In the genomic region with DNA sequence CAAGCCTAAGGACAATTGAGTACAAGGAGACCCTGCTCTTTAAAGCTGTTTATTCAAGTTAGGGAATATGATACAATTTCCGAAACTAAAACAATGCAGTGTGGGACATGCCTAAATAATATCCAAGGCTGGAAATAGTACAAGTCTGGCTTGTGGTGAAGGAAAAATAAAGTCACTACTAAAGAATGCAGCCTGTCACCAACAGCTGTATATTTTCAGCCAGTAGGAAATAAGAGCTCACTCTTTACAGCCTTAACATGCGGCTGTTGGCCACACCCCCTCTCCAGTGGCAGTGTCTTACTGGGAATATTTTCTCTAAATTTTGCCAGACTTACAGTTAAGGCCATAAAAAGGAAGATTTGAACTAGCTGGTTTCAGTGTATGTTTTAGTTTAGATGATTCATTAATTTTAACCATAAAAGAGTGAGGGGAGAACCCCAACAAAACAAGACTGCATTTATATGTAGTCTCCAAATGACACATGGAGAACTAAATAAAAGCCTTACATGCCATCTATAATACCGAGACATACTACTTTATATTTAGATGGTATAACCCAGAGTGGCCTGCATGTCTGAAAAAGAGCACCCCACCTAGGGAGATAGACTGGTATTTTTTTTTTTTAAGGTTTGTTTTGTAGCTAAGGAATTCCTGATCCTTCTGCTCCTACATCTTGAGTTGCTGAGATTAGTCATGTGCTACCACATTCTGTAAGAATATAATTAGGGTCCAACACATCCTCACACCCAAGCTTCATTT, we compare ENCODE assay signal across 9 mouse cellular contexts. TPM values are rescaled to one million over a fixed set of nuclear protein-coding genes. Genes with fewer than 3 reads are reported as not detected.
DNase-seq lines count a peak whose midpoint lies in the region; ATAC-seq and TF ChIP-seq lines count a peak whose summit lies in the region.
"Had no signal": no experiment of that assay in that cellular context is flagged by ENCODE, and none has a peak within 500 bp of the region (broad histone marks: within the 10 kb centered on the region; RNA-seq: fewer than 3 reads in every experiment).

No protein-coding gene starts in this region.

- H3K4me2 ChIP-seq in liver, postnatal 0 days (ENCODE audit: low read depth, low read length), result no peak overlapping the region
- peak overlapping the region; percentile 33 for H3K4me2 ChIP-seq in heart, postnatal 0 days (ENCODE audit: low read depth, low read length)
- H3K4me2 ChIP-seq in stomach, embryonic 16.5 days (ENCODE audit: low read depth, low read length), result peak overlapping the region; percentile 14
- H3K4me2 ChIP-seq in midbrain, embryonic 16.5 days (ENCODE audit: low read length), result no peak overlapping the region

- no peak overlapping the region for H3K27ac ChIP-seq in liver, postnatal 0 days (ENCODE audit: low read depth)
- H3K27ac ChIP-seq in heart, postnatal 0 days (ENCODE audit: low read depth), result peak overlapping the region; percentile 84
- peak overlapping the region; percentile 93 for H3K27ac ChIP-seq in stomach, embryonic 16.5 days (ENCODE audit: low read length)
- no peak overlapping the region for H3K27ac ChIP-seq in midbrain, embryonic 16.5 days (ENCODE audit: low read length)

- no peak overlapping the region for H3K9ac ChIP-seq in liver, postnatal 0 days (replicated peaks)
- no peak overlapping the region for H3K9ac ChIP-seq in heart, postnatal 0 days (replicated peaks; ENCODE audit: low read depth, low read length)
- H3K9ac ChIP-seq in stomach, embryonic 16.5 days (ENCODE audit: low read length), result peak overlapping the region; percentile 43; the same call in 1 of the 2 replicates
- no peak overlapping the region for H3K9ac ChIP-seq in midbrain, embryonic 16.5 days (ENCODE audit: low read depth, low read length)

- TF ChIP-seq CTCF in liver, postnatal 0 days (IDR thresholded peaks at IDR 0.05; ENCODE audit: low read depth), result no peak
- TF ChIP-seq CTCF in heart, postnatal 0 days (IDR thresholded peaks at IDR 0.05; ENCODE audit: low read depth), result no peak

- intact Hi-C loops in left cerebral cortex, postnatal 25 days (cut with DNase I), result no loop called here

- 0 out of 2 replicates have a peak, but pooled peaks cover 6% of the 10 kb centered on the region for H3K4me1 ChIP-seq in liver, postnatal 0 days (ENCODE audit: insufficient read depth)
- H3K4me1 ChIP-seq in heart, postnatal 0 days (ENCODE audit: control insufficient read depth, insufficient read depth), result peaks cover 9% of the 10 kb centered on the region; the same call in 1 of the 2 replicates
- H3K4me1 ChIP-seq in stomach, embryonic 16.5 days (ENCODE audit: control insufficient read depth, insufficient read depth, low read length), result peaks cover 3% of the 10 kb centered on the region
- no peaks in the 10 kb centered on the region for H3K4me1 ChIP-seq in midbrain, embryonic 16.5 days (ENCODE audit: control insufficient read depth, insufficient read depth, low read length)

- peaks cover 5% of the 10 kb centered on the region for H3K36me3 ChIP-seq in liver, postnatal 0 days (replicated peaks; ENCODE audit: insufficient read depth, low read length)
- H3K36me3 ChIP-seq in heart, postnatal 0 days (replicated peaks; ENCODE audit: control insufficient read depth, insufficient read depth, low read length), result peaks cover 2% of the 10 kb centered on the region; the same call in 1 of the 2 replicates
- no peaks in the 10 kb centered on the region for H3K36me3 ChIP-seq in stomach, embryonic 16.5 days (ENCODE audit: control insufficient read depth, insufficient read depth, low read length)
- no peaks in the 10 kb centered on the region for H3K36me3 ChIP-seq in midbrain, embryonic 16.5 days (ENCODE audit: control insufficient read depth, insufficient read depth, low read length)

- H3K9me3 ChIP-seq in liver, postnatal 0 days (ENCODE audit: low read length), result no peaks in the 10 kb centered on the region
- H3K9me3 ChIP-seq in heart, postnatal 0 days (replicated peaks; ENCODE audit: control insufficient read depth, low read length), result no peaks in the 10 kb centered on the region
- no peaks in the 10 kb centered on the region for H3K9me3 ChIP-seq in stomach, embryonic 16.5 days (replicated peaks; ENCODE audit: control insufficient read depth, low read length)
- H3K9me3 ChIP-seq in midbrain, embryonic 16.5 days (replicated peaks; ENCODE audit: control insufficient read depth, low read length, poor library complexity, severe bottlenecking), result no peaks in the 10 kb centered on the region

- WGBS in liver, postnatal 0 days (ENCODE audit: insufficient replicate concordance), result 77% methylated on average over 3 of the region's 3 CpGs
- WGBS in heart, postnatal 0 days, result 13% methylated on average over 3 of the region's 3 CpGs
- WGBS in stomach, embryonic 16.5 days, result 31% methylated on average over 3 of the region's 3 CpGs
- 74% methylated on average over 3 of the region's 3 CpGs for WGBS in midbrain, embryonic 16.5 days

- ATAC-seq in liver, postnatal 0 days, result no peak
- ATAC-seq in heart, postnatal 0 days (ENCODE audit: insufficient read depth, low read depth), result peak; percentile 93
- peak; percentile 93 for ATAC-seq in stomach, embryonic 16.5 days (ENCODE audit: insufficient read depth, low FRiP score)
- no peak for ATAC-seq in midbrain, embryonic 16.5 days

- H3K27me3 ChIP-seq in liver, postnatal 0 days (ENCODE audit: insufficient read depth, low read length), result no peaks in the 10 kb centered on the region
- no peaks in the 10 kb centered on the region for H3K27me3 ChIP-seq in heart, postnatal 0 days (ENCODE audit: control insufficient read depth, insufficient read depth, low read length)
- H3K27me3 ChIP-seq in stomach, embryonic 16.5 days (ENCODE audit: control insufficient read depth, insufficient read depth, low read length), result no peaks in the 10 kb centered on the region
- H3K27me3 ChIP-seq in midbrain, embryonic 16.5 days (ENCODE audit: control insufficient read depth, insufficient read depth, low read depth, low read length), result no peaks in the 10 kb centered on the region

- peak; percentile 30 for DNase-seq in liver
- DNase-seq in liver, postnatal 0 days, result no peak
- DNase-seq in heart, postnatal 0 days (ENCODE audit: low spot score), result peak; percentile 89
- peak; percentile 69 to 78 for DNase-seq in kidney, postnatal 4 days
- DNase-seq in layer of hippocampus, postnatal 25 days (ENCODE audit: extremely low spot score in 1 of 2, low spot score in 1 of 2), result no peak
- no peak for DNase-seq in left cerebral cortex, postnatal 25 days (ENCODE audit: low spot score in 2 of 2)
- DNase-seq: adrenal gland, postnatal 25 days had no signal

- H3K4me3 ChIP-seq in liver, postnatal 0 days (ENCODE audit: low read depth, low read length), result no peak overlapping the region
- H3K4me3 ChIP-seq in heart, postnatal 0 days (ENCODE audit: low read depth, low read length), result no peak overlapping the region
- no peak overlapping the region for H3K4me3 ChIP-seq in stomach, embryonic 16.5 days (replicated peaks; ENCODE audit: low read length)
- no peak overlapping the region for H3K4me3 ChIP-seq in midbrain, embryonic 16.5 days (ENCODE audit: low read depth, low read length)

- no peak for TF ChIP-seq EP300 in liver, postnatal 0 days (IDR thresholded peaks at IDR 0.05; ENCODE audit: low read depth)
- TF ChIP-seq EP300 in heart, postnatal 0 days (IDR thresholded peaks at IDR 0.05; ENCODE audit: low read depth), result no peak

RNA-seq across cellular contexts. Expression of a gene that starts 23.9 kb away (rescaled TPM):
- 34.0 and 38.4 TPM in 2 replicates for polyA plus RNA-seq in liver, postnatal 0 days (2015; fragmentation: Nextera tagmentation; extraction: Ambion mirVana)
- total RNA-seq in heart, postnatal 0 days (2014; rRNA removed; ENCODE audit: low replicate concordance), result 44.2 and 78.7 TPM in 2 replicates
- polyA plus RNA-seq in heart, postnatal 0 days (2015; fragmentation: Nextera tagmentation; extraction: Ambion mirVana), result 44.2 and 44.7 TPM in 2 replicates
- polyA plus RNA-seq in stomach, embryonic 16.5 days (2015; fragmentation: Nextera tagmentation; extraction: Ambion mirVana), result 23.4 and 23.6 TPM in 2 replicates
- polyA plus RNA-seq in midbrain, embryonic 16.5 days (2015; fragmentation: Nextera tagmentation; extraction: Ambion mirVana), result 64.3 and 68.5 TPM in 2 replicates
- total RNA-seq in layer of hippocampus, postnatal 25 days (2021), result 100 to 1,000 TPM; 164 to 182 TPM
- 100 to 1,000 TPM; 206 to 219 TPM for total RNA-seq in left cerebral cortex, postnatal 25 days (2021)

RNA-seq across cellular contexts. Expression of a gene that starts 54.2 kb away (rescaled TPM):
- 5.0 and 5.4 TPM in 2 replicates for polyA plus RNA-seq in liver, postnatal 0 days (2015; fragmentation: Nextera tagmentation; extraction: Ambion mirVana)
- total RNA-seq in heart, postnatal 0 days (2014; rRNA removed; ENCODE audit: low replicate concordance), result 4.2 and 10.0 TPM in 2 replicates
- 3.4 and 3.6 TPM in 2 replicates for polyA plus RNA-seq in heart, postnatal 0 days (2015; fragmentation: Nextera tagmentation; extraction: Ambion mirVana)
- 21.2 and 25.6 TPM in 2 replicates for polyA plus RNA-seq in stomach, embryonic 16.5 days (2015; fragmentation: Nextera tagmentation; extraction: Ambion mirVana)
- 2.8 and 2.9 TPM in 2 replicates for polyA plus RNA-seq in midbrain, embryonic 16.5 days (2015; fragmentation: Nextera tagmentation; extraction: Ambion mirVana)
- 1 to 10 TPM; 1.1 to 1.9 TPM for total RNA-seq in layer of hippocampus, postnatal 25 days (2021)
- 1 to 10 TPM; 2.0 to 3.9 TPM for total RNA-seq in left cerebral cortex, postnatal 25 days (2021)

Comparison
In these comparisons a context has a peak if more than half of its experiments do, and no peak if none do; other contexts are left out.
1. DNase-seq: peak in liver (single experiment), heart, postnatal 0 days (single experiment) and kidney, postnatal 4 days (2 of 2); none in liver, postnatal 0 days (single experiment), layer of hippocampus, postnatal 25 days (0 of 2) and left cerebral cortex, postnatal 25 days (0 of 2).
2. ATAC-seq: peak in heart, postnatal 0 days (single experiment) and stomach, embryonic 16.5 days (single experiment); none in liver, postnatal 0 days (single experiment) and midbrain, embryonic 16.5 days (single experiment).
3. H3K27ac ChIP-seq: peak in heart, postnatal 0 days (single experiment) and stomach, embryonic 16.5 days (single experiment); none in liver, postnatal 0 days (single experiment) and midbrain, embryonic 16.5 days (single experiment).
4. H3K4me2 ChIP-seq: peak in heart, postnatal 0 days (single experiment) and stomach, embryonic 16.5 days (single experiment); none in liver, postnatal 0 days (single experiment) and midbrain, embryonic 16.5 days (single experiment).